Mouse (Mus musculus) layer of hippocampus, postnatal 14 days (tissue): ENCODE results near the gene Gm45837. TPM values are rescaled to one million over a fixed set of nuclear protein-coding genes. Genes with fewer than 3 reads are reported as not detected.
"Not testable (repeated sequence)": the region's sequence is repeated elsewhere in the genome, so short reads cannot be mapped to it uniquely, and the experiment has no call there.

ENCODE experiments used
- DNase-seq, 2 experiments: peaks; one replicate each; pipeline ENCODE4 v3.0.0; 2021 to 2022; ENCODE audit warnings: low spot score in 2 of 2, mixed read lengths in 1 of 2
- microRNA-seq, 2 experiments: library from miRNA; unstranded; fragments of <30 nt; microRNA quantifications; one replicate each; pipeline ENCODE4 v1.2.0; 2021
- total RNA-seq, 2 experiments: library from RNA; stranded (reverse); gene quantifications; 2 replicates each; pipeline ENCODE4 v1.2.3; 2021

Gm45837 gene
- total RNA-seq, 2 experiments from 2014 or later = not detected

- DNase-seq = peak; percentile 74 to 88
Observed at GRCm38 (mm10) chr7:101541132-101541531, 130.4 kb downstream of the Gm45837 start.

- no peak for DNase-seq
Observed at GRCm38 (mm10) chr7:101541734-101542133, 131.0 kb downstream of the Gm45837 start.

- DNase-seq = no peak
Observed at GRCm38 (mm10) chr7:101547651-101548050, 137.0 kb downstream of the Gm45837 start.

GRCm38 (mm10) chr7:101549266-101549665 is 138.6 kb downstream of the Gm45837 start:
- DNase-seq = no peak

GRCm38 (mm10) chr7:101550686-101551485 is 140.2 kb downstream of the Gm45837 start:
- DNase-seq = no peak

DNA sequence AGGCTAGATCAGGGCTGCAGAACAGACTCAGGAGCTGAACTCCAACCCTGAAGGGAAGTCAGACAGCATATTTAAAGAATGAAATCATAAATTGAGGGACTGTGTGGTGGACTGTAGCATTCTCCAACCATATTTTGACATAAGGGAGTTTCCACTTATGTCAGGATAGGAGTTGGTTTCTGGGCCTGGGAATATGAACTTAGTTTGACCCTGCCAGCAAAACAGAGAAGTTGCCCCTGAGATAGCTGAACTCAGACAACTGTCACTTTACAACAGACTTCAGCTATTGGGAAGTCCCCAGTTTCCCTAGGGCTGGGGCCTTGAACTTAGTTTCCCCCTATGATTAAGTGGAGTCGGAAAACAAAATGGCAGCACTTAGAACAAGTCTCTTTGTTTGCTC is 140.8 kb downstream of the Gm45837 start:
- no peak for DNase-seq

DNA sequence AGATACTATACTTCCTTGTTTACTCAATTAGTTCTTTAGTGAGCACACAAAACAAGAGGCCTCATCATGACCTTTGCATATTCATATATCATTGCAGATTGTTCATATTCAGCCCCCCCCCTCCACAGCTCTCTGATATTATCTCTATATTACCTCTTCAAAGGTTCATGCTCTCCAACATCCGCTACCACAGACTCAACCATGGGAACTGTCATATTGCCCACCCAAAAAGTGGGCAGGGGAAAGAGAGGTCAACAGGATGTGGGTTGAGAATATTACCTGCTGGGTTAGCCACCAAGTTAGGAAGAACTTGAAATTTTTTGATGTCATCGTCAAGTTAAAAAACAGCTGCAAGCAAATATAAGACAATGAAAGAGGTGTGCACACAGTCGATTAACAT is 144.8 kb downstream of the Gm45837 start:
- DNase-seq = not testable (repeated sequence)

DNA sequence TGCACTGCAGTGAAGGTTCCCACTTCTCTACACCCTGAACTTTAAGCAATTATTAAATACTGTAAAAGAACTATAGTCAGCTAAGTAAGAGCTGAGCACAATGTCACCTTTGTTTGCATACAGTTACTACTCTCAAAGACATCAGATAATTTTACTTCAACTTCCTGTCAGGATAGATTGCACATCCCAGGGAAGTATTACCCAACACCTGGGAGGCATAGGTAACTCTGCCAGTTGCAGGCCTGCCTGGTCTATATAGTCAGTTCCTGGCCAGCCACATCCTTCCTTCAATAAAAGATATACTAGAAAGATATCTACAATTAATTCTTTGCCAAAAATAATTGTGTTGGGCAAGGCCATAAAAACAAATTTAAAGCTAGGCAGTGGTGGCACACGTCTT is 146.7 kb downstream of the Gm45837 start:
- no peak for DNase-seq

DNA sequence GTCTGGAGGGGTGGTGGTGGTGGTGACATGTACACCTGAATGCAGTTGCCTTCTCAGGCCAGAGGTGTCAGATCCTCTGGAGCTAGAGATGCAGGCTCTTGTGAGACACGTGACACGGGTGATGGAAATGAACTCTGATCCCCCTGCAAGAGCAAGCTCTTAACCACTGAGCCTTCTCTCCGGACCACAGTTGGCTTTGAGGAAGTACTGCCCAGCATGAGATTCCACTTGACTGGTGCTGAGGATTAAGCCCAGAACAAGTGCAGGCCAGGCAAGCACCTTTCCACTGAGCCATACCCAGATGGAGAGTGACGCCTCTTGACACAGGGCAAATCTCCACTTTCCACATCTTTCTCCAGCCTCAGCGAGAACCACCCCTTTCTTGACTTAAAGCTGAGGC is 148.7 kb downstream of the Gm45837 start:
- not testable (repeated sequence) for DNase-seq

Small RNA genes within 50 kb of the gene (microRNA-seq; reads per million reads assigned to microRNA genes)
- gene Mir139 = 71,613 to 72,454 reads per million in 2 experiments

Other genes starting within 250 kb of the Gm45837 start
- 10 to 100 TPM; 37.0 to 40.1 TPM for gene Atg16l2, start 108.6 kb upstream of the Gm45837 start, total RNA-seq
- 10 to 100 TPM; 14.2 to 18.3 TPM for gene Stard10, start 93.8 kb upstream of the Gm45837 start, total RNA-seq
- gene Arap1, start 62.8 kb upstream of the Gm45837 start, total RNA-seq = 10 to 100 TPM; 18.1 to 22.4 TPM
- 100 to 1,000 TPM; 239 to 248 TPM for gene Pde2a, start 10.8 kb downstream of the Gm45837 start, total RNA-seq
- gene Art2b, start 174.7 kb downstream of the Gm45837 start, total RNA-seq = not detected